Mouse (Mus musculus): ENCODE results near the gene Ugt1a2.

- TF ChIP-seq CTCF (IDR thresholded peaks at IDR 0.05; ENCODE audit: borderline replicate concordance, insufficient read depth, low read length) (no peak), POLR2A (IDR thresholded peaks at IDR 0.05; ENCODE audit: low read depth, low read length) (no peak)
Measured at GRCm38 (mm10) chr1:88218051-88218450, 17.6 kb downstream of the Ugt1a2 start.
